ENCODE assay signal across 17 mouse cellular contexts in genomic region chr2:4327011-4327340, GRCm38 (mm10).
A peak's percentile ranks its signal among the peaks of the same experiment; 100 is the strongest.
DNase-seq lines count a peak whose midpoint lies in the region; ATAC-seq and TF ChIP-seq lines count a peak whose summit lies in the region.
"Had no signal": no experiment of that assay in that cellular context is flagged by ENCODE, and none has a peak within 500 bp of the region (broad histone marks: within the 10 kb centered on the region; RNA-seq: fewer than 3 reads in every experiment).

No protein-coding gene starts in this region.

- no peak overlapping the region for H3K9ac ChIP-seq in limb, embryonic 12.5 days (replicated peaks)
- H3K9ac ChIP-seq in embryonic facial prominence, embryonic 15.5 days = no peak overlapping the region
- H3K9ac ChIP-seq: forebrain, postnatal 0 days; hindbrain, embryonic 14.5 days; liver, embryonic 12.5 days; neural tube, embryonic 13.5 days had no signal

- no peak for ATAC-seq in limb, embryonic 12.5 days (ENCODE audit: insufficient number of reproducible peaks, insufficient read depth, low FRiP score, low TSS enrichment, low read depth)
- ATAC-seq in embryonic facial prominence, embryonic 15.5 days (ENCODE audit: insufficient number of reproducible peaks, low FRiP score, low TSS enrichment, low read depth) = no peak
- ATAC-seq: forebrain, postnatal 0 days; liver, embryonic 12.5 days had no signal

- H3K4me2 ChIP-seq in limb, embryonic 12.5 days = no peak overlapping the region
- H3K4me2 ChIP-seq in embryonic facial prominence, embryonic 15.5 days (replicated peaks) = no peak overlapping the region
- H3K4me2 ChIP-seq: hindbrain, embryonic 14.5 days; liver, embryonic 12.5 days; neural tube, embryonic 13.5 days had no signal

- no peak for TF ChIP-seq POLR2A in olfactory bulb, adult 2 months (IDR thresholded peaks at IDR 0.05; ENCODE audit: insufficient read depth, low read depth, low read length)

- no peak for DNase-seq in gastrocnemius, adult 2 months
- DNase-seq in gastrocnemius, postnatal 10 days = no peak
- no peak for DNase-seq in limb, embryonic 10.5 days (ENCODE audit: low spot score)
- no peak for DNase-seq in spleen, postnatal 10 days (ENCODE audit: low spot score in 2 of 2)
- DNase-seq in ovary, postnatal 36 days (ENCODE audit: low spot score) = no peak
- DNase-seq: adrenal gland, postnatal 14 days; B cell, adult 2 months; cerebellum, adult 11-12 months; forebrain, postnatal 0 days; kidney, postnatal 36 days had no signal

- H3K4me1 ChIP-seq in limb, embryonic 12.5 days (replicated peaks) = peaks cover 25% of the 10 kb centered on the region
- peaks cover 9% of the 10 kb centered on the region; the same call in 1 of the 2 replicates for H3K4me1 ChIP-seq in limb, embryonic 10.5 days
- H3K4me1 ChIP-seq in embryonic facial prominence, embryonic 15.5 days = peaks cover 17% of the 10 kb centered on the region
- peaks cover 8% of the 10 kb centered on the region for H3K4me1 ChIP-seq in olfactory bulb, adult 2 months (ENCODE audit: control insufficient read depth, insufficient read depth, low read length)
- H3K4me1 ChIP-seq: liver, embryonic 12.5 days; midbrain, embryonic 10.5 days; neural tube, embryonic 13.5 days had no signal

- 47% methylated on average over 4 of the region's 4 CpGs for WGBS in limb, embryonic 12.5 days
- 61% methylated on average over 4 of the region's 4 CpGs for WGBS in limb, embryonic 10.5 days
- WGBS in embryonic facial prominence, embryonic 15.5 days = 71% methylated on average over 4 of the region's 4 CpGs
- 57% methylated on average over 4 of the region's 4 CpGs for WGBS in olfactory bulb, adult 2 months

- no peaks in the 10 kb centered on the region for H3K9me3 ChIP-seq in limb, embryonic 12.5 days
- H3K9me3 ChIP-seq in limb, embryonic 10.5 days (replicated peaks) = no peaks in the 10 kb centered on the region
- H3K9me3 ChIP-seq in embryonic facial prominence, embryonic 15.5 days (replicated peaks) = no peaks in the 10 kb centered on the region
- H3K9me3 ChIP-seq: liver, embryonic 12.5 days; midbrain, embryonic 10.5 days; neural tube, embryonic 13.5 days had no signal

- no peaks in the 10 kb centered on the region for H3K27me3 ChIP-seq in limb, embryonic 12.5 days
- no peaks in the 10 kb centered on the region for H3K27me3 ChIP-seq in limb, embryonic 10.5 days (ENCODE audit: low read depth, poor library complexity, severe bottlenecking)
- H3K27me3 ChIP-seq in embryonic facial prominence, embryonic 15.5 days = no peaks in the 10 kb centered on the region
- H3K27me3 ChIP-seq: liver, embryonic 12.5 days; neural tube, embryonic 13.5 days had no signal

- no peak overlapping the region for H3K4me3 ChIP-seq in gastrocnemius, adult 2 months
- H3K4me3 ChIP-seq in limb, embryonic 12.5 days (replicated peaks) = no peak overlapping the region
- no peak overlapping the region for H3K4me3 ChIP-seq in limb, embryonic 10.5 days
- H3K4me3 ChIP-seq in embryonic facial prominence, embryonic 15.5 days (replicated peaks) = no peak overlapping the region
- no peak overlapping the region for H3K4me3 ChIP-seq in olfactory bulb, adult 2 months (ENCODE audit: insufficient read depth, low read depth, low read length)
- H3K4me3 ChIP-seq: liver, embryonic 12.5 days; midbrain, embryonic 10.5 days; neural tube, embryonic 13.5 days had no signal

- H3K27ac ChIP-seq in gastrocnemius, adult 2 months = peak overlapping the region; percentile 57
- peak overlapping the region; percentile 56 for H3K27ac ChIP-seq in limb, embryonic 12.5 days
- no peak overlapping the region for H3K27ac ChIP-seq in limb, embryonic 10.5 days
- peak overlapping the region; percentile 72 for H3K27ac ChIP-seq in embryonic facial prominence, embryonic 15.5 days (replicated peaks)
- H3K27ac ChIP-seq in olfactory bulb, adult 2 months (ENCODE audit: insufficient read depth, low read depth, low read length) = 0 out of 2 replicates have a peak overlapping the region, but pooled peaks have one; percentile 25
- H3K27ac ChIP-seq: hindbrain, embryonic 14.5 days; liver, embryonic 12.5 days; midbrain, embryonic 10.5 days; neural tube, embryonic 13.5 days had no signal

- intact Hi-C loops in gastrocnemius, adult 2 months (cut with DNase I) = no loop called here

- peaks cover 12% of the 10 kb centered on the region; the same call in 1 of the 2 replicates for H3K36me3 ChIP-seq in limb, embryonic 12.5 days
- H3K36me3 ChIP-seq in limb, embryonic 10.5 days = peaks cover 23% of the 10 kb centered on the region
- H3K36me3 ChIP-seq in embryonic facial prominence, embryonic 15.5 days = no peaks in the 10 kb centered on the region
- H3K36me3 ChIP-seq: liver, embryonic 12.5 days; midbrain, embryonic 10.5 days; neural tube, embryonic 13.5 days had no signal

- no peak for TF ChIP-seq CTCF in gastrocnemius, adult 2 months (IDR thresholded peaks at IDR 0.05)
- no peak for TF ChIP-seq CTCF in olfactory bulb, adult 2 months (IDR thresholded peaks at IDR 0.05; ENCODE audit: insufficient read depth, low read depth, low read length)
